Mouse (Mus musculus) C2C12 (cell line): Measurements from ENCODE around the gene Slc43a2. TPM values are rescaled to one million over a fixed set of nuclear protein-coding genes. Genes with fewer than 3 reads are reported as not detected.
A peak's percentile ranks its signal among the peaks of the same experiment; 100 is the strongest.

Experiments
- H3K27me3 ChIP-seq: one replicate; pipeline ENCODE4 v1.6.1; 2011; ENCODE audit not compliant: control insufficient read depth, insufficient read depth, insufficient read length
- H3K36me3 ChIP-seq: one replicate; pipeline ENCODE4 v1.6.1; 2011; ENCODE audit not compliant: control insufficient read depth, insufficient read depth
- H3K4me3 ChIP-seq: one replicate; pipeline ENCODE4 v1.5.1; 2011; ENCODE audit warnings: mild to moderate bottlenecking, control low read depth; ENCODE audit not compliant: poor library complexity, insufficient read depth, severe bottlenecking
- H3K79me2 ChIP-seq: one replicate; pipeline ENCODE4 v1.6.1; 2011; ENCODE audit not compliant: control insufficient read depth, insufficient read depth
- H3K79me3 ChIP-seq: one replicate; pipeline ENCODE4 v1.6.1; 2011; ENCODE audit warnings: low read depth, control low read depth
- H3ac ChIP-seq: one replicate; pipeline ENCODE3; 2011; ENCODE audit warnings: low read depth; ENCODE audit not compliant: control insufficient read depth, insufficient read length
- CEBPB ChIP-seq: IDR thresholded peaks from one replicate; pipeline ENCODE4 v1.6.1; 2011; ENCODE audit warnings: low read depth, mild to moderate bottlenecking, control low read depth, moderate library complexity
- CTCF ChIP-seq: IDR thresholded peaks from one replicate; pipeline ENCODE4 v1.5.1; 2011; ENCODE audit not compliant: control insufficient read depth, insufficient read depth, insufficient read length
- FOSL1 ChIP-seq: IDR thresholded peaks from one replicate; pipeline ENCODE4 v1.8.0; 2011; ENCODE audit warnings: mild to moderate bottlenecking, low read length; ENCODE audit not compliant: poor library complexity, insufficient read depth, severe bottlenecking
- MAX ChIP-seq: IDR thresholded peaks from one replicate; pipeline ENCODE4 v1.6.1; 2011; ENCODE audit warnings: mild to moderate bottlenecking, control low read depth
- MYOD1 ChIP-seq: IDR thresholded peaks from one replicate; pipeline ENCODE4 v1.6.1; 2011; ENCODE audit warnings: low read depth; ENCODE audit not compliant: control insufficient read depth, insufficient read length
- MYOG ChIP-seq: IDR thresholded peaks from one replicate; pipeline ENCODE4 v1.6.1; 2011; ENCODE audit not compliant: control insufficient read depth, insufficient read length; ENCODE audit errors: extremely low read depth
- USF1 ChIP-seq: IDR thresholded peaks from one replicate; pipeline ENCODE4 v1.6.1; 2011; ENCODE audit warnings: low read depth, mild to moderate bottlenecking, control low read depth, moderate library complexity
- long read RNA-seq, 2 experiments: library from polyadenylated mRNA; unstranded; transcript quantifications; one replicate each; pipeline ENCODE4 v2.0.0; 2019 to 2020
- polyA plus RNA-seq: library from polyadenylated mRNA; unstranded; fragments of >200 nt; fragmentation: generic; extraction: Trizol; gene quantifications from one replicate; pipeline ENCODE4 v1.2.1, GENCODE M21; 2012; ENCODE audit warnings: missing spikeins

Gene Slc43a2
- polyA plus RNA-seq = 2.2 TPM
- long read RNA-seq, experiment 1, partial matches to known transcripts = 4 of 8 reads
- long read RNA-seq, experiment 1, other reads (novel, unspliced or antisense) = 3 of 8 reads
- long read RNA-seq, experiment 2, full-length matches to known transcripts = 6 of 24 reads
- long read RNA-seq, experiment 2, partial matches to known transcripts = 5 of 24 reads
- long read RNA-seq, experiment 2, other reads (novel, unspliced or antisense) = 13 of 24 reads

DNA sequence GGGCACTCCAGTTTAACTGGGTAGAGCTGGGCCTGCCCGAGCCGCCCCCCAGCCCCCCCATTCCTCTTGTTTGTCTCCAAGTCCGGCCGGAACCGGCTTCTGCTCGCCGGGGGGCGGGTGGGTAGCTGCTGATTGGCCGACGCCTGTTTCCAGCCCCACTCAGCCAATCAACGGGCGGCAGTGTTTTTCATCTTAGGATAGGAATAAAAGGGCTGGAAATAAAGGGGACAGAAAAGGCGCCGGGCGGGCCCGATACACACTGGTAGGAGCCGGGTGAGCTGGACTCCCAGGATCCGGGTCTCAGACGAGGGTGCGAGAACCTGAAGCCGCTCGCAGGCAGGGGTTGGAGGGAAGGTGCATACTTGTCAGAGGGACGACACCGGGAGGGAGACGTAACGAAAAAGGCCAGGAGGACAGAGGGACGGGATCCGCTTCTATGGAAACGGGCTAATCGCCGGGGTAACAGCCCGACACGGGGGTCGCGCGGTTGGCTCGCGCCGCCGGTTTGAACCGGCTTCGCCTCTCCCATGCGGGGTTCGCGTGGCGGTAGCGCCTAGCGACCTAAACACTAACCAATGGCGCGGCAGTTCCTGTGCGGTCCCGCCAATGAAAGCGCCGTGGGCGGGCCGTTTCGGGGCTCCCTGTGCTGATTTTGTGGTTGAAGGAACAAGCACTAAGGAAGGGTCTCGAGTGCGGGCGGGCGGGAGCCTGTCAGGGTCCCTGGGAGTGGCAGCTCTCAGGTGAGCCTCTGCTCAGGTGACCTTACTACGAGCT is at the start of gene Slc43a2:
Slc43a2 (plus strand) TSS at position 226 of the 774 bp plus-strand sequence.
- H3K4me3 ChIP-seq = peak within 1 kb of the TSS; percentile 56
- peak within 1 kb of the TSS; percentile 86 for H3ac ChIP-seq
- H3K36me3 ChIP-seq = no peaks in the 10 kb centered on the region
- H3K79me3 ChIP-seq = no peaks in the 10 kb centered on the region
- no peaks in the 10 kb centered on the region for H3K79me2 ChIP-seq
- TF ChIP-seq MYOG (no peak), MYOD1 (no peak), CEBPB (no peak), MAX (peak; percentile 91), USF1 (no peak), FOSL1 (no peak), CTCF (no peak)
- no peaks in the 10 kb centered on the region for H3K27me3 ChIP-seq

DNA sequence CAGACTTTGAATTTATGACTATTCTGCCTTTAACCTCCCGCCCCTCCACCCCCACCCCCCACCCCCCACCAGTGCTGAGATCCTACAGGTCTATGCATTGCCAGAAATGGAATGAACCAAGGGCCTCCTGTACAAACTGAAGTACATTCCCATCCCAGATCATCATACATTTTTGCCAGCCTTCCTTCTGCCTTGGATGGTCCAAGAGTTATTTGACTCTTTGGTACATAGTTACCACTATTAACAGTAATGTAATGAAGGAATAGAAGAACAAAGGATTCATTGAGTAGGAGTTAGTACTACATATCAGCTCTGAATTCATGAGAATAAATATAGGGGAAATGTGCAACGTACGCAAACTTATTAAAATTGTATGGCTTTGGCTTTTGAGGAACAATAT is 45.3 kb upstream of the Slc43a2 start:
- H3K27me3 ChIP-seq = no peaks in the 10 kb centered on the region
- H3ac ChIP-seq = no peak overlapping the region
- TF ChIP-seq MYOD1 = no peak
- no peak for TF ChIP-seq MYOG
- peaks cover 32% of the 10 kb centered on the region for H3K79me3 ChIP-seq
- H3K79me2 ChIP-seq = peaks cover 47% of the 10 kb centered on the region
- peaks cover 34% of the 10 kb centered on the region for H3K36me3 ChIP-seq
- H3K4me3 ChIP-seq = no peak overlapping the region

DNA sequence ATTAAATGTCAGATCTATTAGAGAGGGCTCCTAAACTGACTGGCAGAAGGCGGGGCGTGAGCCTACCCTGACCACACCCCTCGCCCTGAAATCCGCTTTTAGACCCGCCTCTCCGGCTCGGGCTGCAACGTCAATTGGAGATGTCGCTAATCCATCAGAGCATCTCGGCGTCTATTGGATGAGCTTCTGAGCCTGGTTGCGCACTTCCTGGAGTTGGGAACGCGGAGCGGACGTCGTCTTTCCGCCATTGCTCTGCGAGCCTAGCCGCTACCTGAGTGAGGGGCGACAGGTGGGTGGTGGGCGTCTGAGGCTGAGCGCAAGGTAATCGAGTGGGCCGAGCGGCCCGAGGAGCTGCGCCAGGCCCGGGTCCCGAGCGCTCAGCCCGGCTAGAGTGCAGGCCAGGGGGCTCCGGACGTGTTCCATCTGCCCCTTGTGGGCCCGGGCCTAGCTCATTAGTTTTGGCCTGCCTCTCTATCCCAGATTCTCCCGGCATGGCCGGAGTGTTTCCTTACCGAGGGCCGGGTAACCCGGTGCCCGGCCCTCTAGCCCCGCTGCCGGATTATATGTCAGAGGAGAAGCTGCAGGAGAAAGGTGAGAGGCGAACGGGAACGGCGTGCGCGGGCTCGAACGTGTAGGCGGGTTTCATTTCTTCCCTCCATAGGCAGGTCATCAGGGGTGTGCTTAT is 44.8 kb upstream of the Slc43a2 start, which contains the start of gene Prpf8:
Prpf8 (plus strand) TSS at position 216 of the 685 bp plus-strand sequence.
- H3ac ChIP-seq = peak within 1 kb of the TSS; percentile 83
- peaks cover 40% of the 10 kb centered on the region for H3K36me3 ChIP-seq
- H3K79me3 ChIP-seq = peaks cover 32% of the 10 kb centered on the region
- TF ChIP-seq CEBPB (no peak), MYOD1 (peak; percentile 7), CTCF (no peak), MAX (peak; percentile 49)
- peaks cover 48% of the 10 kb centered on the region for H3K79me2 ChIP-seq
- no peaks in the 10 kb centered on the region for H3K27me3 ChIP-seq
- peak within 1 kb of the TSS; percentile 92 for H3K4me3 ChIP-seq

DNA sequence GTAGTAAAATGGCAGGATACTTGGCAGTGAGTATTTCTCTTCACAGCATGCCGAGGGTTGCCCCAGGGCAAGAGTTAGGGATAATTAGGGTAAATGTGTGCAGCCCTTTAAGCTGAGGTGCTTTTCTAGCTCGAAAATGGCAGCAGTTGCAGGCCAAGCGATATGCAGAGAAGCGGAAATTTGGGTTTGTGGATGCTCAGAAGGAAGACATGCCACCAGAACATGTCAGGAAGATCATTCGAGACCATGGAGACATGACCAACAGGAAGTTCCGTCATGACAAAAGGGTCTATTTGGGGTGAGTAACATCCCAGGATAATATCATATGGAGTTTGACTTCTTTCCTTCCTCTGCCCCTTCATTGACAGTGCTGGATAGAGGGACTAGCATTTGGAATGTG is 44.0 kb upstream of the Slc43a2 start:
- TF ChIP-seq MYOG (no peak), USF1 (no peak), MYOD1 (no peak), CEBPB (no peak), MAX (no peak), FOSL1 (no peak)
- H3ac ChIP-seq = peak overlapping the region; percentile 83
- peaks cover 47% of the 10 kb centered on the region for H3K36me3 ChIP-seq
- peak overlapping the region; percentile 92 for H3K4me3 ChIP-seq
- peaks cover 32% of the 10 kb centered on the region for H3K79me3 ChIP-seq
- peaks cover 56% of the 10 kb centered on the region for H3K79me2 ChIP-seq
- no peaks in the 10 kb centered on the region for H3K27me3 ChIP-seq

DNA sequence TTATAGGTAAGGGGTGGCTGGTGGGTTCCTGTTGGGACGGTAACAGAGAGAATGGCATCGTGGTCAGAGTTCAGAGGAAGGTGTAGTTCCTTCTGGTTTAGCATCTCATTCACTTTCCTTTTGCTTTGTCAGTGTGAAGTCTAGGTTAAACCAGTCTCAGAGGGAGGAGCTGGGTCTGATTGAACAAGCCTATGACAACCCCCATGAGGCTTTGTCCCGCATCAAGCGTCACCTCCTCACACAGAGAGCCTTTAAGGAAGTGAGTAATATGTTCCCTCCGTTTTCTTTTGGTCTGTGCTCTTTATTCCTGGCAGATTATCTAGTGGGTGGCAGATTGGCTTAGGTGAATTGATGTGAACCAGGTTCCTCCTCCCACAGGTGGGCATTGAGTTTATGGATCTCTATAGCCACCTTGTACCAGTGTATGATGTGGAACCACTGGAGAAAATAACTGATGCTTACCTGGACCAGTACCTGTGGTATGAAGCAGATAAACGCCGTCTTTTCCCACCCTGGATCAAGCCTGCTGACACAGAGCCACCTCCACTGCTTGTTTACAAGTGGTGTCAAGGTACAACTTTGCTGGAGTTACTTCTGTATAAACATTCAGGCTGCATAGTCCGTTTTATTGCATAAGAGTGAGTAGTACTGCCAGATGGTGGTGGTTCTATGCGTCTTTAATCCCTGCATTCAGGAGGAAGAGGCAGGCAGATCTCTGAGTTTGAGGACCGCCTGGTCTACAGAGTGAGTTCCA is 37.0 kb upstream of the Slc43a2 start:
- H3K79me2 ChIP-seq = peaks cover 26% of the 10 kb centered on the region
- H3K36me3 ChIP-seq = peaks cover 100% of the 10 kb centered on the region
- peaks cover 5% of the 10 kb centered on the region for H3K79me3 ChIP-seq
- no peak overlapping the region for H3ac ChIP-seq
- no peak overlapping the region for H3K4me3 ChIP-seq
- no peak for TF ChIP-seq MYOD1
- no peak for TF ChIP-seq CTCF
- TF ChIP-seq CEBPB = no peak
- TF ChIP-seq USF1 = no peak
- no peak for TF ChIP-seq MAX
- TF ChIP-seq FOSL1 = no peak
- no peak for TF ChIP-seq MYOG
- no peaks in the 10 kb centered on the region for H3K27me3 ChIP-seq
